Mouse (Mus musculus): ENCODE measurements around the gene Orc3.

Orc3 gene

DNA sequence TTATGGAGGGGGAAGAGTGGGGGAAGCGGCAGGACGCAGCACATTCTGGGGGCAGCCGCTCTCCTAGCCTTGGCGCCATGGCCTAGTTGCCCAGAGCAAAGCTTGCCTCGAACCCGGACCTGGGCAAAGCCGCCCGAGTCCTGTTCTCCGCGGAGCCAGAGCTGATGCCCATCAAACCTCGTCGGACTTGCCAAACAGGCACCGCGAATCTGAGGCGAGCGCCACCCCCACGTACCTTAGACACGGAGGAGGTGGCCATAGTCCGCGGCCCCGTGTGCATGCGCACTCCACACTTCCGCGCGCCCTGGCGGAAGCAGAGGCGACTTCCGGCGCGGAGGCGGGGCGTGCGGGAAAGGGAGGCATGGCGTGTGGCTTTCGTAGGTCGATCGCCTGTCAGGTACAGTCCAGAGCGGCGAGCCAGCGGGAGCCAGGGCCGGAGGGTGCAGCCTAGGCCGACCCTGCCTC is at the start of gene Orc3, which contains the start of gene Rars2:
TSS of gene Orc3 (minus strand) at position 315 of the 465 bp plus-strand sequence.
TSS of gene Rars2 (plus strand) at position 328 of the 465 bp plus-strand sequence.
- DNase-seq (ENCODE audit: low read depth, low spot score), result peak; percentile 96

DNA sequence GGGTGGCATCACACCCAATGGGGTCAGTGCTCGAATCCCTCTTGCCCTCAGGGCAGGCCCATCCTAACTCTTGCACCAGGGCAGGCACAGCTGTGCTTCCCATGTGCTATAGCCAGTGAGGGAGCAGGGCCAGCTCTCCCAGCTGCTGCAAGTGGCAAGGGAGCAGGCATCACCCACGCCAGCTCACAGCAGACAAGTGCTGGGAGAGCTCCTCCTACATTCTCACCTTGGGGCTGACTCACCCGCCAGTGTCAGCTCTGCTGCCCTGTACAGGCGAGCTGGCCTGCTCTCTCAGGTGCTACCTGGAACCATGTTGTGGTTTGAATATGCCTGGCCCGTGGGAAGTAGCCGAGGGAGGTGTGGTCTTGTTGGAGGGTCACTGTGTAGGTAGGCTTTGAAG is 47.2 kb upstream of the Orc3 start:
- no peak for DNase-seq (ENCODE audit: low read depth, low spot score)

DNA sequence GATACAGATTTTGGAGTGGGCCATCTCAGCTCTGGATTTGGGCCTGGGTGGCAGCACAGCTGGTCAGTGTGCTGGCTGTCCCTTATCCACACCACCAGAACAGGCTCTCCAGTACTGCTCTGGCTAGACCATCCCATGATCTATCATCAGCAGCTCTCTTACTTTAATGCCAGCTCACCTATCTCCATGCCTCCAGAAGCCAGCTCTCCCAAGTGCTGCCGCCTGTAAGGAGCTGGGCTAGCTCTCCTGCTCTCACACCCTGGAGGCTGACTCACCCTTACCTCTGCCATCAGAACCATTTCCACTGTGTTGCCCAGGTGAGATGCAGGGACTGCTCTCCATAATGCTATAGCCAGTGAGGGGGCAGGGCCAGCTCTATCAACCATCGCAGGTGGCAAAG is 46.8 kb upstream of the Orc3 start:
- DNase-seq (ENCODE audit: low read depth, low spot score), result no peak

DNA sequence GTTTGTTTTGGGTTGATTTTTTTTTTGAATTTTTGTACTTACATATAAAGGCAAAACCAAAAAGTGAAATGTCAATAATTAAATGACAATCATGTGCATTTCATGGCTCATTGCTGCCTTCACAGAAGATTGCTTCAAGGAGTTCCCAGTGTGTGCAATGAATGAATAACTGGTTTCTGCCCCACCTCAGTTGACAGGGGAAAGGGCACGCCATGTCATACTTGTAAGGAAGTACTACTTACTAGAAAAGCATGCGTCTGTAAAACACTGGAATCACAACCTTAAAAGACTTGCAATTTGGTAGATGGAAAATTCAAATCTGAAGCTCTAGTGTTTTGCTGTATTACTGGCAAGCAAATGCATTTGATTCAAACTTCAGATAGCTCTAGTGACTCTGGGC is 44.3 kb upstream of the Orc3 start:
- DNase-seq (ENCODE audit: low read depth, low spot score), result no peak

DNA sequence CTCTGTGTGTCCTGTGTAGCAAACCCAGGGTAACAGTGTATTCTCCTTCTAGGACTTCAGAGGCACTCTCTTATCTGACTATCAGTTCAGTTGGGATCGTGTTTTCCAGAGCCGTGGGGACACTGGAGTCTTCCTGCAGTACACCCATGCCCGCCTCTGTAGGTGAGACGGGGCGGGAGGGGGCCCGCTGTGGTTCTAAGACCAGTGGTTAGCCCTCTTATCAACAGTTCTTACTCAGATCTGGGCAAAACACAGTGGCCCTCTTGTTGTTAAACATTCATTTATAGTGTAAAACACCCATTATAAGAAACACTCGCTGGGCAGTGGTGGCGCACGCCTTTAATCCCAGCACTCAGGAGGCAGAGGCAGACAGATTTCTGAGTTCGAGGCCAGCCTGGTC is 41.4 kb upstream of the Orc3 start:
- DNase-seq (ENCODE audit: low read depth, low spot score), result no peak

DNA sequence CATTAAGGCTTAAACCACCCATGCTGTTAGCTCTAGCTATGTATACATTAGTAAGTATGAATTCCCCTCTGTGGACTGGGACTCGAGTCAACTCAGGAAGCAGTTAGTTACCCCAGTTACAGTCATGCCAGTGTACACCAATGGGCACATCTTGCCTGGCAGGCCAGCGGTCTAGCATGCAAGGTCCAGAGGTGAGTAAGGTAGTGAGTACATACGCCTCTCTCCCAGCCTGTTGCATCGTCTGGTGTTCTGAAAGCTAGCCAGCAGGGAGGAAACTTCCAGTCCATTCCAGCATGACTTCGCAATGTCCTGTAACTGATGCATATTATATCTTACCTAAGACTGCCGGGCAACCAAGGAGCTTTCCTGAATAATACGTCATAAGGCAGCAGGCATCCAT is 38.4 kb upstream of the Orc3 start:
- DNase-seq (ENCODE audit: low read depth, low spot score), result no peak

DNA sequence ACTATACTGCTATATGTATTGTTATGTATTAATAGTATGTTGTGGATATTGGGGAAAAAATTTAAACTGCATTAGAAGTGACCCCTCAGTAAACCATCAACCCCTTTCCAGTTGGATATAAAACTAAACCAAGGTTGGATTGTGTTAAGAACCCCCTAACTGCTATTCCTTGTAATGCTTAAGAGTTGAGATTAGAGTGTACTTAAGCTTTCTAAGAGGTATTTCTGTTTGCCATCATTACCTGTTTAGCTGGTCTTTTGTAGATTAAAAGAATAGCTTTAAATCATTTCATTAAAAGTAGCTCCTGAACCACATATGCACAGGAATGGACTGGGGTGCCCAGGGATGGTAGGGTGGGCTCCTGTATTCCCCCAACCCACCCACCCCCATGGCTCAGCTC is 30.0 kb upstream of the Orc3 start:
- DNase-seq (ENCODE audit: low read depth, low spot score), result no peak

DNA sequence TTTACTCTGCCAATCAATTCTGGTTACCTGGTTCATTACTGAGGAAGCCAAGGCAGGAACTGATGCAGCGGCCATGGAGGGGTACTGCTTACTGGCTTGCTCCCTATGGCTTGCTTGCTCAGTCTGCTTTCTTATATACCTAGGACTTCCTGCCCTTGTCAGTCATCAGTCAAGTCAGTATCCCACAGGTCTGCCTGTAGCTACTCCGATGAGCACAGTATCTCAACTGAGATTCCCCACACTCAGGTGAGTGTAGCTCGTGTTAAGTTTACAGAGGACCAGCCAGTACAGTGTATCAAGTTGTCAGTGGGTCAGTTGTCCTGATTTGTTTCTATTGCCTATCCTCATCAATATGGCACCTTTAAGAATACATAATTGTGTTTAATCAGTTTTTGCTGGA is 26.0 kb upstream of the Orc3 start:
- no peak for DNase-seq (ENCODE audit: low read depth, low spot score)

DNA sequence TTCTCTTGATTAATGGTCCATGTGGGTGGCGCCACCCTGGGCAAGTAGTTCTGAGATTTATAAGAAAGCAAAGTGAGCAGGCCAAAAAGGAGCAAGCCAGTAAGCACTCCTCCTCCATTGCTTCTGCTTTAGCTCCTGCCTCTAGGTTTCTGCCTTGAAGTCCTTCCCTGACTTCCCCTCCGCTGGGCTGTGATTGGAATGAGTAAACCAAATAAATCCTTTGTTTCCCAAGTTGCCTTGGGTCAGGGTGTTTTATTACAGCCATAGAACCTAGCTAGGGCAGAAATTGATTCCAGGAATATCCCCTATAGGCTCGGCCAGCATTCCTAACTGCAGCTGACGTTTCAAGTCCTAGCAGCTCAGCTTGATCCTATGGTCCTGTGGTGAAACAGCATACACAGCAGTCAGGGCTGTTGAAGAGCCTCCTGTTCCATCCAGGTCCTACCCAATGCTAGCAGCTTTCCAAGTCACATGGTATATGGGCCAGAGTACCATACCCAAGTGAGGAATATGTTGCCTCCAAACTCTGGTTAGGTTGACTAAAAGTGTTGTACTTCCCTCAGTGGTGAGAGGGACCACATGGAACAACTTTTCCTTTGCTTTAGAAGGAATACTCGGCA is 25.1 kb upstream of the Orc3 start:
- DNase-seq (ENCODE audit: low read depth, low spot score), result no peak

DNA sequence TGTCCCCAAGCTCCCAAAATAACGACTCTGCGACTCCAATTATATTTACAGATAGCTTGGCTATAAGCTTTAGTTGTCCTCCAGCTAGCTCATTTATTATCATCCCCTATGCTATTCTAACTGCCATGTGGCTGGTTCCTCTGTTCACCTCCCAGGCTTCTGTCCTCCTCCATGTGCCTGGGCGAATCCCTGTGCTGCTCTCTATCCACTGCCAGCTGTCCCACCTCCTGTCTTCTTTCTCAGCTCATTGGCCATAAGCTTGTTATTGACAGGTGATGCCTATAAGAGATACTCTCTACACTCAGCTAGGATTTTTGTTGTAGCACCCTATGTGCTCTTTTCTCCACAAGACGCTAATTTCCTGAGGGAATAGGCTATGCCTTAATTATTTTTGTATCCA is 23.1 kb upstream of the Orc3 start:
- DNase-seq (ENCODE audit: low read depth, low spot score), result no peak

DNA sequence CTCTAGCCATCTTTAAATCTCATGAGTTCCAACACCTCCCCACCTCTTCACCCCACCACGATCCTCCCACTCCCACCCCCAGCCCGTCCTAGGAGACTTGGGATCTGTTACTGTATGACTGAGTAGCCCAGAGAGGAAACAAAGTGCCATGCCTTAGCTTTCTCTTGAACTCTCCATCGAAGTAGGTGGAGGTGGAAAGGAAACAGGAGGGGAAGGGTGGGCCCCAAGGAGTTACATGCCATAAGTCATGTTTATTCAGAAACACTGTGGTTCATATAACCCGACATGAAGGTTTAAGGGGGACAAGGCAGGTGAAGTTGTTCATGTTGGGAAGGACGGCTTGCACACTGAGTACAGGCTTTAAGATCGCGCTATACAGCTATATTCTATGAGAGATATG is 22.6 kb upstream of the Orc3 start:
- no peak for DNase-seq (ENCODE audit: low read depth, low spot score)

DNA sequence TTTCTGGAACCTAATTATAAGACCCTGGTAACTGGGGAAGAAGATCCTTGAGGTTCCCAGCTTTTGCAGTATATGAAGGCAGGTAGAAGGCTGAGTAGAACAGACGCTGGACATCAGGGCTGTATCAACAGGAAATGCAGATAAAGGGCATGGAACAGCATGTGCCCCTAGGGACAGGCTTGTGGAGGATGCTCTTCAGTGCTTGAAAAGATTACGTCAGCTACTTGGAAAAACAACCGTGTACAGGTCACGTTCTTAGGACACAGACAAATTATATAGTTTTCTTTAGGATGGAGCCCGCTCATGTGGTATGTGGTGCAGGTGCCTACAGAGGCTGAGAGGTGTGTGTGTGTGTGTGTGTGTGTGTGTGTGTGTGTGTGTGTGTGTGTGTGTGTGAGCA is 21.3 kb upstream of the Orc3 start:
- DNase-seq (ENCODE audit: low read depth, low spot score), result no peak

DNA sequence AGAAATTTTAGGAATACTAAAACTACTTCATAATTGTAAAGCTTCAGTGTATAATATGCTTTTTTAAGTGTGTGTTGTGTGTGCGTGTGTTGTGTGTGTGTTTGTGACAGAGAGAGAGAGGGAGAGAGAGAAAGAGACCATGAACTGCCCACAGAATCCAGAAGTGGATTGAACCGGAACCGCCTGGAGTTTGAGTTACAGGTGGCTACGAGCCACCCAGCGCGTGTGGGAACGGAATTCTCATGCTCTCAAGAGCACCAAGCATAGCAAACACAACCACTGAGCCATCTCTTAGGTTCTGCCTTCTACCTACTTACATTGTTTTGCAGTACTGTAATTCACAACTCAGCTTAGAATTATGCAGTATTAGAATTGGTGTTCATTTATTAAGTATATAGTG is 19.4 kb upstream of the Orc3 start:
- DNase-seq (ENCODE audit: low read depth, low spot score), result no peak

DNA sequence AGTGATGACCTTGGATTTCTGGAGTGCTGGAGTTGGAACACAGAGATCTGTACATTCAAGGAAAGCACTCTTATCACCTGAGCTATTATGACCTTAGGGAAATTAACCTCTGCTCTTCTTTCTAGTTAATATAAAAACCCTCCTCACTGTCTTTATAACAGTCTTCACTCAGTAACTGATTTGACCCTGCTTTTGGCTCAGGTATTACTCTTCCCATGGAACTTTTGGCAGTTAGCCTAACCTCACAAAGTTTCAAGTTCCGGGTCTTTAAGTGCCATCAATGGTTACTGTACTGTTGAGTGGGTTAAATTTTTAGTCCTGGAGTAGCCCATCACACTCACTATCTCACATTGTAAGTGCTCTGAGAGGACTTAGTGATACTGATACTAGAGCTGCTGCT is 15.2 kb upstream of the Orc3 start:
- no peak for DNase-seq (ENCODE audit: low read depth, low spot score)

DNA sequence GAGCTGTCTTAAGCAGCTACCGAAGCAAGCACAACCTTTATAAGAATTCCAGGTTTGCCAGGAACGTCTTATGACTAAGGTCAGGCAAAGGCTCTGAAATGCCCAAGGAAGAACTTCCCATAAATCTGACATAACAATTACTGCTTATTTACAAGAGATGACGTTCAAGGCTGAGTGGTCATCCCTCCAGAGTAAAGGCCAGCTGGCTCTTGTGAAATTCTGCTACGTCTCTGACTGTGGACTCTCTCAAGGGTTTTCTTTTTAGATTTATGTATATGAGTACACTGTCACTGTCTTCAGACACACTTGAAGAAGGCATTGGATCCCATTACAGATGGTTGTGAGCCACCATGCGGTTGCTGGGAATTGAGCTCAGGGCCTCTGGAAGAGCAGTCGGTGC is 11.7 kb upstream of the Orc3 start:
- DNase-seq (ENCODE audit: low read depth, low spot score), result no peak

DNA sequence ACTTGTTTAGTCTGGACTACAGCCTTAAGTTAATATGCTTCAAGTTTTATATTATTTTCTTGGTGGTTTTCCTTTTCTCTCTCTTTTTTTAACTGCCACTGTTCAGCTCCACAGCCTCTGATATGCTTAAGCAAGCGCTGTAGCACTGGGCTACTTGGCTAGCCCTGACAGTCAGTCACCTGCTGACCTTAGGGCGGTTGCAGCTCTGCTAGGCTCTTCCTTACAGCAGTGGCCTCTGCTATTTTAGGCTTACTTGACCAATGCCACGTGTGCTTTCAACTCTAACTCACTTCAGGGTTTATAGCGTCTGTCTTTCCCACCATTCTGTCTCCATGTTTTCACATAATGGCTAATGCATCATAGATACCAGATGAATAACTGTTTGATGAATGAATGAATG is 10.8 kb upstream of the Orc3 start:
- no peak for DNase-seq (ENCODE audit: low read depth, low spot score)

DNA sequence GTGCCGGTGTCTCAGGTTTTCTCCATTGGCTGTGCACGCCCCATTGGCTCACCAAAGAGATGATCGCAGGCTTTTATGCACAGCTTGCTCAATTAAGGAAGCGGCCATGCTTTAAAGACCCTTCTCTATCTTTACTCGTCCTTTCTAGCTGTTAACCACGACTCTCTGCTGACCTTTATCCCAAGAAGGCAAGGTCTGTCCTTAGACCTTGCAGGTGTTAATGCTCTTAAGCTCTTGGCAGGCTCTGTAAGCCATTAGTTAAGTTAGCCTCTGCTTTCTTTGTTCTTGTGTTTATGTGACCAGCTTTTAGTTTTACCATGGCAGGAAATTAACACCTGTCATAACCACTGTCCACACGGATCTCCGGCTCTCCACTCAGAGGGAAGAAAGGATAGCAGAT is 1.4 kb upstream of the Orc3 start:
- DNase-seq (ENCODE audit: low read depth, low spot score), result no peak

DNA sequence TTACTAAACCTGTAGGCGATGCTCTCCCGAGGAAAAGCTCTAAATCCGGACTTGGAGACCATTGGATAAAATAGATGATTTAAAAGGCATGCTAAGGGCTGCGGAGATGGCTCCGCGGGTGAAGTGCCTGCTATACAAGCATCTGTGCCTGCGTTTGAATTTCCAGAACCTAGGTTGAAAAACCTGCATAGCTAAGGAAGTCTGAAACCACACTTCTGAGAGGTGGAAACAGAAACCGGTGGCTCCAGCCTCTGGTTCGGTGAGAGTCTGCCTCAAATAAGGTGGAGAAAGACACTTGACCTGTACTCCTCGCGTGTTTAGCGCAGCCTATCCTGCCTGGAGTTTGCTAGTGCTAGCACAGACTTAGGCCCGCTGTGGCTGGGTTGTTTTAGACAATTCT is 559 bp upstream of the Orc3 start:
- DNase-seq (ENCODE audit: low read depth, low spot score), result peak; percentile 24

DNA sequence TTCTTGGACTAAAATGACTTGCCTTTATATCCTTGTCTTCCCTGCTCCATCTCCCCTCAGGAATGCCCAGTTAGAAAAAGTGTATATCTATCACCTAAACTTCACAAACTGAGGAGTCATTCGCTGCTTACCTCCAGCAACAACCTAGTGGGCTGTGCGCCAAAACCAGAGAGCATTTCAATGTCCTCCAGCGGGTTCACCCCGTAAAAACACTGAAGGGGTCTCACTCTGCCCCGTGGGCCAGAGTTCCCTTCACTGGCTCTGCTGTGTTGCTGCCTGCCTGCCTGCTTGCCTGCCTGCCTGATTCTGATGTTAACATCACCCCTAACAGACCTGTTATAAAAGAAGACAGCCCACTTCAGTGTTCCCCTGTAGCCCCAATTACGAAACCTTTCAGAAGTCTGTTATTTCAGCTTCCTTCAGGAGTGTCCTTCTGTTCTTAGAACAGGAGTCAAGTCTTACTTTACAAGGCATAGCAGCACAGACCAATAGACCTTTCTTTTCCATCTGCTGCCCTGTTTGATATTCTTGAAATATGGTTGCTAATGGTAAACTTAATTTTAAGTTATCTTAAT is 1.1 kb downstream of the Orc3 start:
- DNase-seq (ENCODE audit: low read depth, low spot score), result no peak

DNA sequence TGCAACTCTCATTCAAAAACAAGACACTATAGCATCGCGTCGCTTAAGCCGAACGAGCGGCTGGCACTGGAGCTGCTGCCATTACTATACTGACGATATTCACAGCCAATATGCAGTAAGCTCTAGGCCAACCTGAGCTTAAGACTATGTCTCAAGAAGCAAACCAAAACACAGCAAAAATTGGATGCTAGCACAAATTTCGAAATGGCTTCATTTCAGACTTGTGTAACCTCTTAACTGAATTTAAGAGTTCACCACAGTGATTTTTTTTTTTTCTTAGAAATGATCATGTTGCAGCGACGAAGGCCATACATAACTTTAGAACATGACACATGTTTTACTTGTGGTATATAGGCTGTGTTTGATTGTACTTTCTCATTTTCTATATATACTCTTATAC is 8.1 kb downstream of the Orc3 start:
- DNase-seq (ENCODE audit: low read depth, low spot score), result no peak

DNA sequence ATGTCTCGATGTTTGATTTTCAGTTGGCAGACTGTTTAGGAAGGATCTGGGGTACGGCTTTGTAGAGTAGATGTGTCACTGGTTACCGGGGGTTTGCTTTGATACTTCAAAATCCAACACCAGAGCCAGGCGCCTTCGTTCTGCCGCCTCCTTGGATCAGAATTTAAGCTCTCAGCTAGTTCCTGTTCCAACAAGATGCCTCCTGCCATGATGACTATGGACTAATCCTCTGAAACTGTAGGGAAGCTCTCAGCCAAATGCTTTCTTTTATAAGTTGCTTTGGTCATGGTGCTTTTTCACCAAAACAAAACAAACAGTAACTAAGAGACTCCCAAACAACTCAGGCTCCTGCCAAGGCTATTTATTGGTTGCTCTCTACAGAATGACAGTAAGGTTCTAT is 11.6 kb downstream of the Orc3 start:
- DNase-seq (ENCODE audit: low read depth, low spot score), result no peak

DNA sequence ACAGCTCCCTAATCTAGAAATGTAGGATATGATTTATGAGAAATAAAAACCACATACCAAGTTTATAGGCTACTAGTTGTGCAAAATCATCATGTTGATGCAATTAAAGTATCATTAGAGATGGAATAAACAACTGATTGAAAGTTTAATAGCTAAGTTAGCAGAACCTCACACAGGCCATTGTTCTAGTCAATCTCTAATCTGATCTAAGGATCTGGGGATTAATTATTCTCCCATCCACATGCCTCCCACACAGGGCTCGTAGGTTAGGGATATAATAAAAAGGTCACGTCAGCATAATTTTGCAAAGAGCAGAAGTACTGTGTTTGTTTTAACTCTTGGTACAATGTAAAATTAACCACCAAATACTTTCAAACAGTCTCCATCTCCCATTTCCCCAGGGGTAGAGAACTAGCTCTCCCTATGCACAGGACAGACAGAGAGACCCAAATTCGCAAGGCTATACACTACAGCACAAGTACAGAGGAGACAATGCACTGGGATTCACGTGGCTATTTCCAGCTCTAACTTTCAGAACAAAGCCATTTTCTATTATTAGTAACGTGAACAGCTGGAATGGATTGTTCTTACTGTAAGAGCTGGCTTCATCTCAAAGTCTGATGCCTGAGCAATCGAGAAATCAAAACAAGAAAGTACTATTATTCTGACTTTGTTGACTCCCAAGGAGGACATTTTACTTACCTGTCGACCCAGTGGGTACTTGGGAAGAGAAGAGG is 29.7 kb downstream of the Orc3 start:
- no peak for DNase-seq (ENCODE audit: low read depth, low spot score)

DNA sequence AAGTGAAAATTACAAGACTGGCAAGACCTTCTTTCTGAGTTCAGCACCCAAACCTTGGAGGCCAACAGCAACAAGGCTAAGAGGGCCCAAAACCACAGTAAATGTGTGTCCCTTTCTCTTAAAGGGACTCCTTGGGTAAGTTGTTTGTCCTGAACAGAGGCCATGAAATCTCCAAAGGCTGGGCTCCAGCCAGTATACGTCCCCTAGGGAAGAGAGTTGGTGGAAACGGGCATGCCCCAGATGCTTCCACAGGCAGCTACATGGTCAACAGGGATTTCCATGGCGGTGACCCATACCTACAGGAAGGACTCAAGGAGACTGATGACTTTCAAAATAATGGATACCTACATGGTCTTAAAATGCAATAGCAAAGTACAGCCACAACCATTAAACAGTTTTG is 31.3 kb downstream of the Orc3 start:
- no peak for DNase-seq (ENCODE audit: low read depth, low spot score)

Data from CD4-positive, CD25-positive, alpha-beta regulatory T cell, adult 2 months (primary cell).